Mouse (Mus musculus): ENCODE measurements around the gene Rnf41.

DNA sequence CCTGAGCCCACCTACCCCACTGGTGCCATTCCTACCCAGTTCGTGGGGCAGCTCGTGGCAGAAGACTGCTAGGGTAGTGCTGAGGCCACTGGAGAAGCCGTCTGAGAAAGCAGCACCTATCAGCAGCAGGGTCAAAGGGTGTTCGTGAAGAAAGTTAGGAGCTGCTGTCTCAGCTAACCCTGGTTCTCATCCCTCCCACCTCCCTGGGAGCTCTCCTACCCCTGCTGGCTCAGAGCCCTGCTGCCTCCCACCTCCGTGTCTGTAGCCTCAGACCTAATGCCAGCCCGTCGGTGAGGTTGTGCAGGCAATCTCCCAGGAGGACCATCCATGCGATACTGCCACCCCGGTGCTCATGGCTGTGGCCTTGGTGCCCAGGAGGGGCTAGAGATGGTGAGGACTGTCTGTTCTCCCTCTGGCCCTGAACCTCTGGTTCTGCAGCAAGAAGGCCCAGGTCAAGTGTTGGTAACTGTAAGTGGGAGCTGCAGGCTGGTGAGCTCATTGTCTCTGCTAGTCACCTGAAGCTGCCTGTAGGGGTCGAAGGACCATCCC lies 14.7 kb upstream of the Rnf41 start:
- TF ChIP-seq EP300 (IDR thresholded peaks at IDR 0.05; ENCODE audit: low read depth) (no peak), CTCF (IDR thresholded peaks at IDR 0.05; ENCODE audit: low read depth) (no peak)

Data from heart, postnatal 0 days (tissue).